ENCODE assay signal across 8 mouse cellular contexts in genomic region chr12:79208703-79209464, GRCm38 (mm10). TPM values are rescaled to one million over a fixed set of nuclear protein-coding genes. Genes with fewer than 3 reads are reported as not detected.
DNase-seq lines count a peak whose midpoint lies in the region; ATAC-seq and TF ChIP-seq lines count a peak whose summit lies in the region.

Gene Rdh12, plus strand, starts transcription at chr12:79208914.

- peak; percentile 59; the same call in 1 of the 2 replicates for ATAC-seq in kidney, embryonic 16.5 days (ENCODE audit: low FRiP score, low TSS enrichment)
- ATAC-seq in neural tube, embryonic 13.5 days (ENCODE audit: low read depth) = peak; percentile 53; the same call in 1 of the 2 replicates

- no peak for TF ChIP-seq CTCF in cortical plate, adult 2 months (IDR thresholded peaks at IDR 0.05; ENCODE audit: extremely low read depth, insufficient read depth, low read length)
- TF ChIP-seq CTCF in lung, adult 2 months (IDR thresholded peaks at IDR 0.05; ENCODE audit: insufficient read depth, low read length) = no peak

- WGBS in kidney, embryonic 16.5 days = 3% methylated on average over 13 of the region's 13 CpGs
- WGBS in lung, adult 2 months = 2% methylated on average over 13 of the region's 13 CpGs
- whole genome bisulfite sequencing in neural tube, embryonic 13.5 days = 4% methylated on average over 13 of the region's 13 CpGs

- no peaks in the 10 kb centered on the region for H3K27me3 ChIP-seq in kidney, embryonic 16.5 days (ENCODE audit: insufficient read depth, low read length)
- H3K27me3 ChIP-seq in neural tube, embryonic 13.5 days = no peaks in the 10 kb centered on the region

- H3K4me3 ChIP-seq in cortical plate, adult 2 months (ENCODE audit: insufficient read depth, low read length) = peak within 1 kb of the TSS; percentile 53
- H3K4me3 ChIP-seq in kidney, embryonic 16.5 days (ENCODE audit: low read length) = peak within 1 kb of the TSS; percentile 51
- peak within 1 kb of the TSS; percentile 53 for H3K4me3 ChIP-seq in lung, adult 2 months (replicated peaks; ENCODE audit: extremely low read depth, low read depth, low read length)
- H3K4me3 ChIP-seq in neural tube, embryonic 13.5 days = peak within 1 kb of the TSS; percentile 38

- H3K36me3 ChIP-seq in kidney, embryonic 16.5 days (ENCODE audit: insufficient read depth, low read length) = no peaks in the 10 kb centered on the region
- no peaks in the 10 kb centered on the region for H3K36me3 ChIP-seq in neural tube, embryonic 13.5 days

- H3K27ac ChIP-seq in cortical plate, adult 2 months (ENCODE audit: insufficient read depth, low read length) = no peak within 1 kb of the TSS
- H3K27ac ChIP-seq in kidney, embryonic 16.5 days (ENCODE audit: low read length) = no peak within 1 kb of the TSS
- H3K27ac ChIP-seq in neural tube, embryonic 13.5 days (replicated peaks) = no peak within 1 kb of the TSS

- no peaks in the 10 kb centered on the region for H3K9me3 ChIP-seq in kidney, embryonic 16.5 days (ENCODE audit: low read length)
- no peaks in the 10 kb centered on the region for H3K9me3 ChIP-seq in neural tube, embryonic 13.5 days

- no peaks in the 10 kb centered on the region for H3K4me1 ChIP-seq in cortical plate, adult 2 months (ENCODE audit: control insufficient read depth, insufficient read depth, low read length)
- peaks cover 3% of the 10 kb centered on the region; the same call in 1 of the 2 replicates for H3K4me1 ChIP-seq in kidney, embryonic 16.5 days (ENCODE audit: insufficient read depth, low read length)
- H3K4me1 ChIP-seq in lung, adult 2 months (ENCODE audit: control insufficient read depth, insufficient read depth, low read length) = no peaks in the 10 kb centered on the region
- H3K4me1 ChIP-seq in neural tube, embryonic 13.5 days (replicated peaks) = peaks cover 8% of the 10 kb centered on the region

- peak; percentile 30; the same call in 1 of the 2 replicates for TF ChIP-seq POLR2A in cortical plate, adult 2 months (IDR thresholded peaks at IDR 0.05; ENCODE audit: extremely low read depth, insufficient read depth, low read length)
- TF ChIP-seq POLR2A in lung, adult 2 months (IDR thresholded peaks at IDR 0.05; ENCODE audit: borderline replicate concordance, extremely low read depth, low read depth, low read length) = no peak

- peak; percentile 69 for DNase-seq in A20 (ENCODE audit: low read depth, low spot score)
- DNase-seq in MEL-GATA-1-ER (ENCODE audit: extremely low read depth, low read depth) = peak; percentile 33
- DNase-seq in heart, adult 8-10 months (ENCODE audit: low spot score) = peak; percentile 24
- peak; percentile 26 for DNase-seq in lung, adult 2 months
- DNase-seq in thymus, postnatal 10 days (ENCODE audit: low spot score in 2 of 2) = peak; percentile 6 to 25

- H3K9ac ChIP-seq in kidney, embryonic 16.5 days (replicated peaks; ENCODE audit: low read length) = peak within 1 kb of the TSS; percentile 53
- H3K9ac ChIP-seq in neural tube, embryonic 13.5 days = peak within 1 kb of the TSS; percentile 58

- H3K4me2 ChIP-seq in kidney, embryonic 16.5 days (replicated peaks; ENCODE audit: low read depth, low read length) = peak within 1 kb of the TSS; percentile 89
- peak within 1 kb of the TSS; percentile 66 for H3K4me2 ChIP-seq in neural tube, embryonic 13.5 days

RNA-seq across cellular contexts. Expression of gene Rdh12, which starts in this region (rescaled TPM):
- 2.6 and 3.0 TPM in 2 replicates for polyA plus RNA-seq in cortical plate, adult 2 months (2012; rRNA removed)
- under 1 TPM in 1 of 4 experiments, not detected in 3; 0.37 TPM for total RNA-seq in heart, adult 8-10 months (2022)
- polyA plus RNA-seq in kidney, embryonic 16.5 days (2015; fragmentation: Nextera tagmentation; extraction: Ambion mirVana) = 3.5 and 4.2 TPM in 2 replicates
- polyA plus RNA-seq in lung, adult 2 months (2012; rRNA removed) = 0.69 and 8.9 TPM in 2 replicates
- 0.88 and 1.1 TPM in 2 replicates for polyA plus RNA-seq in neural tube, embryonic 13.5 days (2015; fragmentation: Nextera tagmentation; extraction: Ambion mirVana)

Comparison
In these comparisons a context has a peak if more than half of its experiments do, and no peak if none do; other contexts are left out.
1. Peak in DNase-seq in heart, adult 8-10 months; RNA of the gene not detected or under 1 TPM.
2. DNase-seq: peak in every context shown above with its lines; median percentile 69 in A20; 33 in MEL-GATA-1-ER; 26 in lung, adult 2 months; 24 in heart, adult 8-10 months; 16 in thymus, postnatal 10 days.